Mouse (Mus musculus) neural tube, embryonic 11.5 days (tissue): ENCODE data around the gene Slc26a8. TPM values are rescaled to one million over a fixed set of nuclear protein-coding genes. Genes with fewer than 3 reads are reported as not detected.

ENCODE experiments used
- ATAC-seq: fragments of 200-750 bp; cut with Nextera tagmentation; 2 replicates; pipeline ENCODE4 v1.8.0; 2017; ENCODE audit warnings: moderate number of reproducible peaks, mild to moderate bottlenecking, moderate TSS enrichment, moderate library complexity; ENCODE audit not compliant: insufficient read depth, low FRiP score, low TSS enrichment
- DNase-seq: peaks from one replicate; pipeline ENCODE4 v3.0.0-alpha.2; 2015; ENCODE audit warnings: low spot score
- H3K27ac ChIP-seq: fragments of 300-500 bp; sonication (generic); 2 replicates; pipeline ENCODE4 v1.5.1; 2014; ENCODE audit warnings: low read depth, mild to moderate bottlenecking, low read length
- H3K27me3 ChIP-seq: fragments of 300-500 bp; sonication (generic); 2 replicates; pipeline ENCODE4 v1.6.1; 2014; ENCODE audit warnings: mild to moderate bottlenecking, low read length, mixed read lengths; ENCODE audit not compliant: control insufficient read depth, insufficient read depth
- H3K36me3 ChIP-seq: fragments of 300-500 bp; sonication (generic); 2 replicates; pipeline ENCODE4 v1.6.1; 2014; ENCODE audit warnings: mild to moderate bottlenecking, low read length, moderate library complexity, mixed read lengths; ENCODE audit not compliant: control insufficient read depth, insufficient read depth
- H3K4me1 ChIP-seq: fragments of 300-500 bp; sonication (generic); 2 replicates; pipeline ENCODE4 v1.6.1; 2014; ENCODE audit warnings: low read length, mixed read lengths; ENCODE audit not compliant: control insufficient read depth, insufficient read depth
- H3K4me2 ChIP-seq: fragments of 300-500 bp; sonication (generic); 2 replicates; pipeline ENCODE4 v1.6.1; 2014; ENCODE audit warnings: low read depth, mild to moderate bottlenecking, moderate library complexity
- H3K4me3 ChIP-seq: fragments of 300-500 bp; sonication (generic); 2 replicates; pipeline ENCODE4 v1.5.1; 2014; ENCODE audit warnings: low read depth, low read length
- H3K9ac ChIP-seq: fragments of 300-500 bp; sonication (generic); 2 replicates; pipeline ENCODE4 v1.6.1; 2014; ENCODE audit warnings: mild to moderate bottlenecking, low read length
- H3K9me3 ChIP-seq: fragments of 300-500 bp; sonication (generic); 2 replicates; pipeline ENCODE4 v1.6.1; 2016; ENCODE audit warnings: low read length; ENCODE audit not compliant: control insufficient read depth
- WGBS: fragments of 180-500 bp; shearing (Covaris S2); extraction: QIAGEN DNeasy Blood & Tissue Kit; methylation state at CpG from one replicate; pipeline ENCODE4 v1.1.7; 2014; 5-methylcytosine and 5-hydroxymethylcytosine counted together
- polyA plus RNA-seq: library from polyadenylated mRNA; unstranded; fragments of >200 nt; fragmentation: Nextera tagmentation; extraction: Ambion mirVana; gene quantifications from 2 replicates; pipeline ENCODE4 v1.2.1, GENCODE M21; 2014

Gene Slc26a8
- polyA plus RNA-seq, 1 experiment from 2014 or later: 0.62 TPM

DNA sequence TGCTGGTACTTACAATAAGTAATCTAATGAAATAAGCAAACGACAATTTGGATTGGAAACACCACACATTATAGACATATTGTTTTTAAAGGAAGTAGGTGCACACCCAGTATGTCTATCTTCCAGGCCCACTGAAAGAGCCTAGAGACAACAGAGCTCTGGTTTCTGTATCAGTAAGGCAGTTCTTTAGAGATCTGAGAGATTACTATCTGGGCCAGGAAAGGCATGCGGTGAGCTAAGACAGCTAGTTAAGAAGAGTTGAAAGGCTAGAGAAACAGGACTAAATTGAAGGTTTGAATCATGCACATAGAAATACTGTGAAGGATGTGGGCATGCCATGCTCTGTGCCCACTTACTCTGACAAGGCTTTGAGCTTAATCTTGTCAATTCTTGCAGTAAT lies 77.4 kb downstream of the Slc26a8 start:
- Histone ChIP-seq H3K4me3 (no peak overlapping the region), H3K4me2 (no peak overlapping the region), H3K27ac (no peak overlapping the region), H3K36me3 (0 out of 2 replicates have a peak, but pooled peaks cover 2% of the 10 kb centered on the region), H3K9ac (no peak overlapping the region), H3K27me3 (no peaks in the 10 kb centered on the region), H3K9me3 (no peaks in the 10 kb centered on the region), H3K4me1 (no peaks in the 10 kb centered on the region)
- WGBS: 90% methylated on average over 2 of the region's 2 CpGs
- ATAC-seq (no peak), DNase-seq (no peak)

- Histone ChIP-seq H3K36me3 (peaks cover 10% of the 10 kb centered on the region), H3K27me3 (no peaks in the 10 kb centered on the region), H3K4me2 (no peak overlapping the region), H3K4me3 (no peak overlapping the region), H3K27ac (no peak overlapping the region), H3K4me1 (no peaks in the 10 kb centered on the region), H3K9me3 (no peaks in the 10 kb centered on the region), H3K9ac (no peak overlapping the region)
- ATAC-seq: no peak
- 87% methylated on average over 3 of the region's 3 CpGs for WGBS
- DNase-seq: no peak
Measured at GRCm38 (mm10) chr17:28609543-28609942, 80.5 kb downstream of the Slc26a8 start.

DNA sequence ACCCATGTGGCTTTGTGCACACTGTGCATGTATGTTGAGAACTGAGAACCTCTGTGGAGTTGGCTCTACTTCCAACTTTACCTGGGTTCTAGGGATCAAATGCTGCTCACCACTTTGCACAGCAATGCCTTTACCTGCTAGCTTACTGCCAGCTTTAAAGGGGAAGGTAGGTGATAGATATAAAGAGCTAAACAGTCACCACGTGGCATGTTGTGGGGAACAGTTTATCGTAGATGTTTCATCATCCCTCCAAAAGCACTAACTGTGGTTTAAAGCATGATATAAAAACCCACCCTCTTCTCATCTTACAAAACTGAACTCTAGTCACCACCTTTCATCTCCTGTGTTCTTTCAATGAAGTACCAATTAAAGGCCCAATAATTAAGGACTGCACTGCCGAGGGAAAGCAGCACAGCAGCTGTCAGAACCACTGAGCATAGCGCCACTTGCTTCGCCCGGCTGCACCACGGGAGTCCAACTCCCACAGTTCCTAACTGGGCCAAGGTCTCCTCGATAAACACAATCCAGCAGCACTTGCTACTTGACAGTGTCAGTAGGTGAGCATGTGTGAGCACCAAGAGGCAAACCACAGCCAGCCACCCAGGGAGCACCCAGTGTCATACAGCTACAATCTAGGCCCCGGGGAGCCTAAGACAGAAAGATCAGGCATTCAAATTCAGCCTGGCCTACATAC lies 88.3 kb downstream of the Slc26a8 start:
- no peak overlapping the region for H3K4me2 ChIP-seq
- DNase-seq (no peak), ATAC-seq (no peak)
- H3K4me1 ChIP-seq: no peaks in the 10 kb centered on the region
- no peaks in the 10 kb centered on the region for H3K9me3 ChIP-seq
- no peak overlapping the region for H3K9ac ChIP-seq
- peaks cover 41% of the 10 kb centered on the region for H3K36me3 ChIP-seq
- H3K4me3 ChIP-seq: no peak overlapping the region
- no peaks in the 10 kb centered on the region for H3K27me3 ChIP-seq
- no peak overlapping the region for H3K27ac ChIP-seq
- WGBS: 85% methylated on average over 9 of the region's 9 CpGs

DNA sequence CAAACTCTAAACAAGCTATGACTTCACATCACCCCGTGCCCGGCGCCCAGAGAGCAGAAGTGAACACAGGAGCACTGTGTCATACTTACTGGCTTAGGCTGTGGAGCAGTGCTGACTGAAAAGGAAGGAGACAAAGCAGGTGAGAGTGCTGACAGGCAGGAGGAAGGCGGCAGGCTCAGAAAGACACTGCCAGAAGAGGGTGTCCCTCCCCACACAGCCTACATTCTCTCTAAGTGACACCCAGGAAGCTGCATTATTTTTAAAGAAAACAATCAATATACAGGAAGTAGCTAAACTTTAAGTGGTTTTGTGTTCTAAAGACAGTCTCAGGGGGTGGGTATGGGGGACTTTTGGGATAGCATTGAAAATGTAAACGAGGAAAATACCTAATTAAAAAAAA lies 89.3 kb downstream of the Slc26a8 start:
- no peak overlapping the region for H3K9ac ChIP-seq
- no peaks in the 10 kb centered on the region for H3K9me3 ChIP-seq
- no peak for DNase-seq
- ATAC-seq: no peak
- H3K4me1 ChIP-seq: no peaks in the 10 kb centered on the region
- peaks cover 42% of the 10 kb centered on the region for H3K36me3 ChIP-seq
- no peak overlapping the region for H3K4me3 ChIP-seq
- WGBS: 95% methylated on average over 5 of the region's 5 CpGs
- H3K4me2 ChIP-seq: no peak overlapping the region
- H3K27ac ChIP-seq: no peak overlapping the region
- no peaks in the 10 kb centered on the region for H3K27me3 ChIP-seq

DNA sequence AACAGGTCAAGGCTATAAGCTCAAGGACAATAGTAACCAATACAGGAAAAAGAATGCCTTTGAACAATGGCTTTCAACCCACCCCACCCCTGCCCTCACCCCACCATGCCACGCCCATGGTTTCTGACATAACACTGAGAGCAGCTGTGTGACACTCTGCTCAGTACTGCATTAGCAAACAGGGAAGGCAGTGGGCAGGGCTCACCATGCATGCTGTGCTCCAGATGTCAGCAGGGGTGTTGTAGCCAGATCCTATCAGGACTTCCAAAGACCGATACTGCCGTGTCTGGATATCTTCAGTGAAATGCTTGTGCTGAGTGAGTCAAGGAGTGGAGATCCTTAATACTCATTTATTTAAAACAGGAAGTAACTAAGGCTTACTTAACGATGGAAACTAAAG lies 96.1 kb downstream of the Slc26a8 start:
- H3K9me3 ChIP-seq: no peaks in the 10 kb centered on the region
- H3K9ac ChIP-seq: no peak overlapping the region
- ATAC-seq: no peak
- H3K27me3 ChIP-seq: no peaks in the 10 kb centered on the region
- no peaks in the 10 kb centered on the region for H3K4me1 ChIP-seq
- peaks cover 19% of the 10 kb centered on the region for H3K36me3 ChIP-seq
- 83% methylated on average over 4 of the region's 4 CpGs for WGBS
- H3K4me2 ChIP-seq: no peak overlapping the region
- DNase-seq: no peak
- H3K4me3 ChIP-seq: no peak overlapping the region
- no peak overlapping the region for H3K27ac ChIP-seq

DNA sequence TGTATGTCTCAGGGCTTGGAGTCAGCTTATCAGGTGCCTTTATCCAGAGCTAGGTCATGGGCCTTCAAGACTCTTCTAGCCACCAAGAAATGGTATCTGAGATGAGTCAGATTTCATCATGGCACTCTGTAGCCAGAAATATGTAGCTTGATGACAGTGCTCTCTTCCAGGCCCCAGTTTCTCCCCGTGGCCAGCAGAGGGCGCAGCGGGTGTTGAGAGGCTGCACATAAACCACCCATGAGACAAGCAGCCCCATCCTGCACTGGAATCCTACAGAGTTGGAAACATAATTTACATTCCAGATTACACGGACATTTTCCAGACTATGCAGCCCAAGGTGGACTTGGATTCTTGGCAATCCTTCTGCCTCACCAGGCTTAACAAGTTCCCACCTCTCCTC lies 97.0 kb downstream of the Slc26a8 start:
- H3K9ac ChIP-seq: no peak overlapping the region
- H3K27ac ChIP-seq: no peak overlapping the region
- peak; percentile 79 for DNase-seq
- no peaks in the 10 kb centered on the region for H3K27me3 ChIP-seq
- no peaks in the 10 kb centered on the region for H3K4me1 ChIP-seq
- H3K4me3 ChIP-seq: no peak overlapping the region
- H3K36me3 ChIP-seq: peaks cover 20% of the 10 kb centered on the region
- H3K9me3 ChIP-seq: no peaks in the 10 kb centered on the region
- H3K4me2 ChIP-seq: no peak overlapping the region
- WGBS: 31% methylated on average over 4 of the region's 4 CpGs
- no peak for ATAC-seq

GRCm38 (mm10) chr17:28591476-28591875 lies 98.6 kb downstream of the Slc26a8 start:
- 91% methylated on average over 5 of the region's 5 CpGs for WGBS
- Histone ChIP-seq H3K27me3 (no peaks in the 10 kb centered on the region), H3K4me1 (no peaks in the 10 kb centered on the region), H3K4me2 (no peak overlapping the region), H3K27ac (no peak overlapping the region), H3K36me3 (peaks cover 12% of the 10 kb centered on the region), H3K9me3 (no peaks in the 10 kb centered on the region), H3K9ac (no peak overlapping the region), H3K4me3 (no peak overlapping the region)
- DNase-seq (no peak), ATAC-seq (no peak)

GRCm38 (mm10) chr17:28590596-28590995 lies 99.4 kb downstream of the Slc26a8 start:
- Histone ChIP-seq H3K27me3 (no peaks in the 10 kb centered on the region), H3K9ac (no peak overlapping the region), H3K4me2 (no peak overlapping the region), H3K9me3 (no peaks in the 10 kb centered on the region), H3K4me3 (no peak overlapping the region), H3K36me3 (peaks cover 12% of the 10 kb centered on the region), H3K4me1 (no peaks in the 10 kb centered on the region), H3K27ac (no peak overlapping the region)
- ATAC-seq: no peak
- no peak for DNase-seq
- WGBS: 88% methylated on average over 3 of the region's 3 CpGs

DNA sequence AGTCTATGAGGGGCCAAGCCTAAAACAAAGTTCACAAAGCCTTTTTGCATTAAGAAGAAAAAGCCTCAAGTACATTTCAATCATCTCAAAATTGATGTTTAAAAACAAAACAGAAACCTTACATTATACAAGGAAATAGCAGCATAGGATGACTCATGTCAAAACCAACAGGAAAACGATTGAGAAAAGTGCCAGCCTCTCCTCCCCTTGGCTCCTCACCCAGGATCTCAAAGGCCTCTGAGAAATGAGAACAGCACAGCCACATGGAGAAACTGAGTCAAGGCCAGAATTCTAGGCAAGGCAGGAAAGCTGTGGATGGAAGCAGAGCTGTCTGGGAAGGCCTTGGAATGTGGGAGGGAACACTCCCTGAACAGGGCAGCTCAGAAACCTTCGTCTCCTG lies 101.4 kb downstream of the Slc26a8 start:
- 85% methylated on average over 2 of the region's 2 CpGs for WGBS
- no peak overlapping the region for H3K9ac ChIP-seq
- H3K4me1 ChIP-seq: no peaks in the 10 kb centered on the region
- DNase-seq (no peak), ATAC-seq (no peak)
- peaks cover 12% of the 10 kb centered on the region for H3K36me3 ChIP-seq
- no peaks in the 10 kb centered on the region for H3K27me3 ChIP-seq
- H3K4me3 ChIP-seq: no peak overlapping the region
- H3K9me3 ChIP-seq: no peaks in the 10 kb centered on the region
- no peak overlapping the region for H3K27ac ChIP-seq
- H3K4me2 ChIP-seq: no peak overlapping the region
